Mouse (Mus musculus) embryo, embryonic 9.5 days (tissue): ENCODE measurements around the gene Gnmt.
A peak's percentile ranks its signal among the peaks of the same experiment; 100 is the strongest.

Experiments
- DNase-seq: peaks from one replicate; pipeline ENCODE4 v3.0.0-alpha.2; 2017; ENCODE audit errors: extremely low spot score

Gnmt gene

DNA sequence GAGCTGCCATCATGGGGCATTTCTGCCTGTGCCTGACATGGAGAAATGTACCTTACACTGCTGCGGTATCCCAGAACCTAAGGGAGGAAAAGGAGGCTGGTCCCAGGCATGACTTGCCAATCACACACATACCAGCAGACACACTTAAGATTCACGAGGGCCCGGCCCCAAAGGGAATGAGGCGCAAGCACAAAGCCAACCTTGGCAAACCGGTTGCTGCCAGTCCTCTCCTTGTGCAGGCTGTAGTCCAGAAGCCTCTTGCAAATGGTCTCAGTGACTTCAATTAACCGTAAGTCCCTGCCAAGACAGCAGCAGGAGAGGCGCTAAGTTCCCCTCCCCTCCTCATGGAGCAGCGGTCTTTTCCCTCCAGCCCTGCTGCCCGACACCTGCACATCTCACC is 14.0 kb upstream of the Gnmt start:
- no peak for DNase-seq

DNA sequence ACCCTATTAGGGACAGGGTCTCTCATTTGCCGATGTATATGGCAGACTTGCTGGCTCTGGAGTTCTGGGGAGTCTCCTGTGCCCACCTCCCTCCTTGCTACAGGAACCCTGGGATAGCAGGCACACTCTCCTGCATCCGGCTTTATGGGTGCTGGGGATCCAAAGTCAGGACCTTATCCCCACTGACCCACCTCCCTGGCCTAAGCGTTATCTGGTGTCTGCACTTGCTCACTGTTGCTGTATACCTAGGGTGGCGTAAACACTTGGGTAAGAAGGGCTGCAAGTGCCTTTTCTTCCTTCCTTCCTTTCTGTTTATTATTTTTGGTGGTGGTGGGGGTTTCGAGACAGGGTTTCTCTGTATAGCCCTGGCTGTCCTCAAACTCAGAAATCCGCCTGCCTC is 12.3 kb upstream of the Gnmt start:
- no peak for DNase-seq

DNA sequence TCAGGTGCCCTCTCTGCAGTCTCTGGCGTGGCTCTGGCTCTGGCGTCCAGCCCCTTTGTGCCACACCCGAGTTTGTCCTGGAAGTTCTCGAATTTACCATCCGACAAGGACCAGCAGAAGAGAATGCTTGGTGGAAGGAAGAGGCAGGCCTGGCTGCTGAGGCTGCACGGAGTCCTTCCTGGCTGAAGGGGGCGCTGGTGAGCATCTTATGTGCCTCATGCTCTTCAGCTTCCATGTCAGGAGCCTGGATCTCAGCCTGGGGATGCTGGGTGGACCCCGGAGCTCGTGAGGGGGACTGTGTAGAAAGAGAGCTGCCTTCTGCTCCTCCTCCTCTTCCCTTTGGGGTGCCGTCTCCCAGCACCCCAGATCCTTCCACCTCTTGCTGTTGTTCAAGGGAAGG is 7.2 kb upstream of the Gnmt start:
- DNase-seq: no peak

DNA sequence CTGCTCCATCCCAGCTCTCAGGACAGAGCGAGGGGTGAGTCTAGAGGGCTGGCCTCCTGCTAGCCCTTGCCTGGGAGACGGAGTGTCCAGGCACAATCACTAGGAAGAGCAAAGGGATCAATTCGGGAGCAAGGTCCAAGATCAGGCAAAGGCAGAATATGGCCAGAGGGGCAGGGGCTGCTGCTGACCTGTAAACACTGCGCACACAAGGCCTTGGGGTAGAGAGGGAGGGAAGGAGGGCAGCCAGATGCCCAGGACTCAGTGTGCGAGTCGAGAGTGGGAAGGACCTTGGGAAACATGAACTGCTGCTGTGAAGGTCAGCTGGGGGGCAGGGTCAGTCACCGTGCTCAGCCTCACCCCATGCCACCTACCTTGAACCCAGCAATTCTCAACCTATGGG is 6.3 kb upstream of the Gnmt start:
- no peak for DNase-seq

DNA sequence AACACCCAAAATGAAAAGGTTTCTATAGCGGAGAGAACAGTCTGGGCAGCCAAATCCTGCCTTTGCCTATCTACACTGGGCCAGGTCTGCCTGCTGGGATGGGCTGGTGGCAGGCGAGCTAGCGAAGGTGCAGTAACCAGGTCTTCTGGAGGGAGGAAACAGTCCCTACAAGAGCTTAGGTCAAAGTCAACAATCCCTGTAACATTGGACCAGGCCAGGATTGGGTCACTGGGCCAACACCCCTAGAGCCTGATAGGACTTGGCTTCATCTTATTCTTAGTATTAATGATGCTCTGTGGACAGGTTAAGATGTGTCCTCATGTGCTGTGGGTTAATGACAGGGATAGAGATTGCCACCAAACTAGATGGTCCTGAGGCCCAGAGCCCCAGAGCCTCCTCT is 5.1 kb upstream of the Gnmt start:
- DNase-seq: no peak

DNA sequence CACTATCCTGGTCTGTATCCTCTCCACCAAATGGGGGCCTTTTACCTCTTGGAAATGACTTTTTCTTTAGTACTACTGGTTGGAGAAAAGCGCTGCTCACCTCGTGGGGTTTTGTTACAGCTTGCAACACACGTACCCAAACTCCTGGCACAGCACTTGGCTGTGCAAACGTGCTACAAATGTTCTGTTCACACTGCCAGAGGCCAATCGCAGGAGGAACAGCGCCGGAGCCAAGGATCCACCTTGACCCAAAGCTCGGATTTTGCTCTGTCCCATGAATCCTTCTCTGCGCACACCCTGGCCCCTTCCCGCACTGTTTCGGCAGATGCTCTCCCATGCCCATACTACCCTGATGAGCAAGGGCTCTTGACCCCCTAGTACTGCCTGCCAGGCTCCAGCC is 472 bp downstream of the Gnmt start:
- no peak for DNase-seq

DNA sequence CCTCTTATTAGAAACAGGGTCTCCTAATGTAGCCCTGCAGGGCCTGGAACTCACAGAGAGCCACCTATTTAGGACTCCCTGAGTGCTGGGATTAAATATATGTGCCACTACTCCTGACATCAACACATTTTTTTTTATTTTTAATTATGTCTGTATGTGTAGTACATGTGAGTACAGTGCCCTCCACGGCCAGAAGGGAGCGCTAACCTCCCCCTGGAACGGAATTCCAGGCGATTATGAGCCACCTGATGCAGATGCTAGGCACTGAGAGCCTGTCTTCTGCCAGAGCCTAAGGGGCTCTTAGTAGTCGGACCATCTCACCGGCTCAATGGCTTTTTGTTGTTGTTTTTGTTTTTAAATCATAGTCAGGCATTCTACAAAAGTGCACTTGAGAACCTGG is 947 bp downstream of the Gnmt start:
- DNase-seq: no peak

DNA sequence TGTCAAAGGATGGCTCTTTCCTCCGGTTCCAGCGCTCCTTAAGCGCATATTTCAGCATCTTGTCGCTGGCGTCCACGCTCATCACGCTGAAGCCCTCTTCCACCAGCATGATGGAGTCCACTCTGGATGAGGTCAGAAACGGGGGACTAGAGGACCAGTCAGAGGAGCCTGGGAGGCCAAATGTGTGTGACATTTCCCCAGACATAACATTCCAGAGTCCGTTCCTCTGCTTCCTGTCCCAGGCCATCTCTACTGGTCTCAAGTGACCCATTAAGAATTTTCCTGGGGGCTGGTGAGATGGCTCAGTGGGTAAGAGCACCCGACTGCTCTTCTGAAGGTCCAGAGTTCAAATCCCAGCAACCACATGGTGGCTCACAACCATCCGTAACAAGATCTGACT is 1.7 kb downstream of the Gnmt start:
- no peak for DNase-seq

DNA sequence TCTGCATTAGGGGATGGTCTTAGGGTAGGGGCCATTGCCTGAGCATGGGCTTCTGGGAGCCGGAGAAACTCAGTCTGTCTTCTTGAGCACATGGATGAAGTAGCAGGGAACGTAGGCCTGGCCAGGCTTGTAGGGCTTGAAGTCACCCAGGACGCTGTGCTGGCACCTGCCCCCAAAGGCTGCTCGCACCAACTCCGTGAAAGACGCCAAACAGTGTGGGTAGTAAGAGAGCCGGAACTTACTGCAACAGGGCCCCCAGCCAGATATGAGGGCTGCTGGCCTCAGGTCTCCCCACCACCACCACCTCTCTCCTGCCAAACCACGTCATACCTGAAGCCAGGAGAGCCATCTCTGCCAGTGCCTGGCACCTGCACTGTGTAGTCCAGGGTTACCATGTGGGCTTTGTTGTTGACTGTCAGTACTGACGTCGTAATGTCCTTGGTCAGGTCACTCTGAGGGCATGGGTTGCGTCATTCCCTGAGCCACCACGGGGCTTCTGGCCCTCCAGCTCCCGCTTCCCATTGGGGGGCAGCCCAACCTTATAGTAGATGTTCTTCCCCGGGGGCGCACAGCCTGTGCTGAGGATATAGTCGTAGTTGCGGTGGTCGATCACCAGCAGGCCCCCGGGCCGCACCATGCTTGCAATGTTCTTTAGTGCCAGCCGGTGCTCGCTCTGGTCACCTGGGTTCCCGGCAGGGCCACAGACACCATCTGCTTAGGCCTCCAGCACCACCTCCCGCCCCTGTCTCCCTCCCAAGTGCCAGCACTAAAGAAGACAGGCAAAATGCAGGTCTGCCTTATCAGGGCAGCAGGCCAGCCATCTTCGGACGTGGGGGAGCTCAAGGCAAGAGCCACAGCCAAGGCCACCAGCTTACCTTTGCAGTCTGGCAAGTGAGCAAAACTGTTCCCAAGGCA is 3.0 kb downstream of the Gnmt start:
- no peak for DNase-seq

DNA sequence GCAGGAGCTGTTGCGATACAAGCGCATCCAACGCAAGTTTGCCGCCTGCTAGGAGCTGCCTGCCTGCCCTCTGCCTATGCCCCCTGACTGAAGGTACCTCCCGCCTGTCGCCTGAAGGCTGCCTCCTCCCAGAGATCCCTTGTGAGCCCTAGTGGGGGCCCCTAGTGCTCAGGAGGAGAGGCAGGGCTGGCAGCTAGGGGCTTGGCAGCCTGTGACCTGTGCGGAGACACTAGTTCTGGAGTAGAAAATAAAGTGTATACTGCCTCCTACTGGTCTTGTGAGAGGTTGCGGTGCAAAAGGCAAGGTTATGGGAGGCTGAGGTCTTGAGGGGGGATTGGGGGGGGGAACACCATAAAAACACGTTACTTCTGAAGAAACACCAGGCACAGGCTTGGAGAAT is 3.7 kb downstream of the Gnmt start:
- DNase-seq: peak; percentile 51

DNA sequence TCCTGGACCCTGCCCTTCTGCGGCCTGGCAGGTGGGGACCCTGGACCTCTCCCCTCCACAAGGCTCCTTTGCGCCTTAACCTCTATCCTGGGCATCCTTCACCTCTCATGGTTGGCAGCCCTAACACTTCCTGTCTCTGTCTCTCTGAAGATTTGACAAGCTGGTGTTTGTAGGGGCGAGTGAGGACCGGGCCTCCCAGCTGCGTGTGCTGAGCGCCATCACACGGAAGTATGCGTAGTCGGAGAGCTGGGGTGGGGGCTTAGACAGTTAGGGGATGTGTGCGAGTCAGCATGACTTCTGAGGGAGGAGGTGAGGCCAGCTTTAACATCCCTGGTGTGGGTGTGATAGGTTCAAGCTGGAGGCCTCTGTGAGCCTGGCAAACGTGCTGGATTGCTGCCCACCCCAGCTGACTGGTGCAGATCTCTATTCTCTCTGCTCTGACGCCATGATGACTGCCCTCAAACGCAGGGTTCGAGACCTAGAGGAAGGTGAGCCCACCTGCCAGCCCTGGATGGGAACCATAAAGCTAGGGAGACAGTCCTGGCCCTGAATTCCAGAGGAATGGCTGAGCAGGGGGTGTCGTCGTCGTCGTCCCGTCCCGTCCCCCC is 4.4 kb downstream of the Gnmt start:
- no peak for DNase-seq

DNA sequence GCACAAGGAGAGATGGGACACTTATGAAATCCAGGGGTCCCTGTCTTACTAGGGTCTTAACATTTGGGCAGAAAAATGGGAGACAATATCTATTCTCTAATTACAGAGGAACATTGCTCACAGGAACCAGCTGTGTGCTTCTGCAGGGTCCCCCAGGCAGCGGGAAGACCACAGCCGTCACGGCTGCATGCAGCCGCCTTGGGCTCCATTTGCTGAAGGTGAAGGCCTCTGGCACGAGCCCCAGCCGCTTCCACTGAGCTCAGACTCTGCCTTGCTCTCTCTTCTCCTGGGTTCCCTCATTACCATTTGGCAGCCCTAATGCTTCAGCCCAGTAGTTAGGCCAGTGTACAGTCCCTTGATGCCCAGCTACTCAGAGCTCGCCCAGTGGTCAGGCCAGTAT is 7.9 kb downstream of the Gnmt start:
- no peak for DNase-seq

DNA sequence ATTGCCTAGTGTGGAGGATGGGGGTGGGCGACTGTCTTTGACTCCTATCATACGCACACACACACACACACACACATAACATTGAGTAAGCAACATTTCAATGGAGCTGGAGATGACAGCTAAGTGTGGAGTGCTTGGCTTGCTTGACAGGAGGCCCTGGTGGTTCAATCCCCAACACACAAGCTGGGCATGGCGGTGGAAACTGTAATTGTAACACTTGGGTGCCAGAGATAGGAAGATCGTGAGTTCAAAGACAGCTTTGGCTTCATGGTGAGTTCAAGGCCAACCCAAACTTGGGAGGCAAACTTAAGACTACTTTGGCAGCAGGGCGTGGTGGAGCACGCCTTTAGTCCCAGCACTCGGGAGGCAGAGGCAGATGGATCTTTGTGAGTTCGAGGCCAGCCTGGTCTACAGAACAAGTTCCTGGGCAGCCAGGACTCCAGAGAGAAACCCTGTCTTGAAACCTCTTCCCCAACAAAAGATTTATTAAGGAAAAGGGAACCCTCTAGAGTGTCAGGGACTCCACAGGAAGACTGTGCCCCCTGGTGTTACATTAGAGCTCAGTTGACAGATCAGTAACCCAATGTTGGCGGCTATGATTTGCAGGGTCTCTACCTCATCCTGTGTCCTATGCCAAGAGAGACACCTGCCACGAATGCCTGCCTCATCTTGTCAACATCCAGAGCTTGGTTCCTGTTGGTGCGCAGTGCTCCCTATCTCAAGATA is 14.0 kb downstream of the Gnmt start:
- no peak for DNase-seq

DNA sequence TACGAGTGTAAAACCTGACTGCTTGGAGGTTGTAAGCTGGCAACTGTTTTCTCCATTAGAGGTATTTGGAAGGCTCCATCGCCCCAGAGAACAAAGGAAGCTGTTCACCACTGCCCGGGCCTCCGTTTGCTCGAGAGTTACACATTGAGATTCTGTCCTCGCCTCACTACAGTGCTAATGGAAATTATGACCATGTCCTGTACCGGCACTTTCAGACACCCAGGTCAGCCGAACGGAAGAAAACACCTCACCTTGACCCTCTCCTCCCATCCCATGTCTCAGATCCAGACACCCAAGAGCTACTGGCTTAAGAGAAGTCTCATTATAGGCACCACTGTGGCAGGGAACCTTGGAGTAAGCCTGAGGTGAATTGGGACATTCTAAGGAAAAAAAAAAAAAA is 15.1 kb downstream of the Gnmt start:
- no peak for DNase-seq

DNA sequence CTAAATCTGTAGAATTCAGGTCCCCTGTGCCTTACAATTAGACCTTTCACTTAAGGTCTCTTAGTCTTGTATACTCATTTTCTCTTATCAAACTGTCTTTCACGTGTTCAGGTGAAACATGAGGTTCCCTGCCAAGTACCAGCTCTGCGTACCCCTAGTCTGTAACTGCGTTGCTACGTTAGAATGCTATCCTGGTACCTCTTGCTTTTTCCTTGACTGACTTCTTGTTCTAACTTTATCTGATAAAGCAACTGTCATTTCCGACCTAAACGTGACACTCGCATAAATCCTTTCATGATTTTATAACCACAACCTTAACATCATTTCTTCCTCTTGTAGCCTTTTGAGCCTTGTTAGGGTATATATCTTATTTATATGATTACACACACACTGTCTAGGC is 16.5 kb downstream of the Gnmt start:
- no peak for DNase-seq

DNA sequence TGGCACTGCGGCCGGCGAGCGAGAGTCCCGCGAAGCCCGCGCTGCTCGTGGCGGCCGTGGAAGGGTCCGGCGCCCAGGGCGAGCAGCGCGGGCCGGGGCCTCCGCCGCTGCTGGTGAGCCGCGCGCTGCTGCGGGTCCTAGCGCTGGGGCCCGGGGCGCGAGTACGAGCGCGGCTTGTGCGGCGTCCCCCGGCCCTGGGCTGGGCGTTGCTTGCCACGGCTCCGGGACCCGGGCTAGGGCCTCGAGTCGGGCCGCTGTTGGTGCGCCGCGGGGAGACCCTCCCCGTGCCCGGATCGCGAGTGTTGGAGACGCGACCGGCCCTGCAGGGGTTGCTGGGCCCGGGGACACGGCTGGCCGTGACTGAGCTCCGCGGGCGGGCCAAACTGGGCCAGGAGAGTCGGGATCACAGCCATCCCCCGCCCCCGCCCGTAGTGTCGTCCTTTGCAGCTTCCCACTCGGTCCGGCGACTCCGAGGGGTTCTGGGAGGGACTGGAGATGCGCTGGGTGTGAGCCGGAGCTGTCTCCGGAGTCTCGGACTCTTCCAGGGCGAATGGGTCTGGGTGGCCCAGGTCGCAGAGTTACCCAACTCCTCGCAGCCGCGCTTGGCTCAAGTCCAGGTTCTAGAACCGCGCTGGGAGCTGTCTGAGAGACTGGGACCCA is 17.2 kb downstream of the Gnmt start:
- DNase-seq: no peak

DNA sequence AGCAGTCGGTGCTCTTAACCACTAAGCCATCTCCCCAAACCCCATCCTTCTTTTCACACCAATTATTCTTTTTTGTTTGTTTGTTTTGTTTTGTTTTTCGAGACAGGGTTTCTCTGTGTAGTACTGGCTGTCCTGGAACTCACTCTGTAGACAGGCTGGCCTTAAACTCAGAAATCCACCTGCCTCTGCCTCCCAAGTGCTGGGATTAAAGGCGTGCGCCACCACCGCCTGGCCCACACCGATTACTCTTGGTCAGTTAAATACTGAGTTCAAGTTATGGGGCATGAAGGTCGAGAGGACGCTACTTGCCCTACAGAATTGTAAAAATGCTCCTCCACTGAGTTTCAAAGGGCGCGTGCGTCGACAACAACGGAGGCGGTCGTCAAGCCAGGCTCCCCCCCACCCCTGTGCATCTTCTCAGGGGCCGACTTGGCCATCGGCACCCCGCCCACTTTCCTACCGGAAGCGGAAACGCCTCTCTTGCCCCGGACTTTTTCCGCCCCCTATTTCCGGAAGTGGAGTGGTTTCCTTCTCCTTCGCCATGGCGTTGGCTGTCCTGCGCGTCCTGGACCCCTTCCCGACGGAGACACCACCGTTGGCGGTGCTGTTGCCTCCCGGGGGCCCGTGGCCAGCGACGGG is 17.9 kb downstream of the Gnmt start, which contains the start of gene Pex6:
TSS of gene Pex6 (plus strand) at position 505 of the 639 bp plus-strand sequence.
- peak; percentile 92 for DNase-seq

DNA sequence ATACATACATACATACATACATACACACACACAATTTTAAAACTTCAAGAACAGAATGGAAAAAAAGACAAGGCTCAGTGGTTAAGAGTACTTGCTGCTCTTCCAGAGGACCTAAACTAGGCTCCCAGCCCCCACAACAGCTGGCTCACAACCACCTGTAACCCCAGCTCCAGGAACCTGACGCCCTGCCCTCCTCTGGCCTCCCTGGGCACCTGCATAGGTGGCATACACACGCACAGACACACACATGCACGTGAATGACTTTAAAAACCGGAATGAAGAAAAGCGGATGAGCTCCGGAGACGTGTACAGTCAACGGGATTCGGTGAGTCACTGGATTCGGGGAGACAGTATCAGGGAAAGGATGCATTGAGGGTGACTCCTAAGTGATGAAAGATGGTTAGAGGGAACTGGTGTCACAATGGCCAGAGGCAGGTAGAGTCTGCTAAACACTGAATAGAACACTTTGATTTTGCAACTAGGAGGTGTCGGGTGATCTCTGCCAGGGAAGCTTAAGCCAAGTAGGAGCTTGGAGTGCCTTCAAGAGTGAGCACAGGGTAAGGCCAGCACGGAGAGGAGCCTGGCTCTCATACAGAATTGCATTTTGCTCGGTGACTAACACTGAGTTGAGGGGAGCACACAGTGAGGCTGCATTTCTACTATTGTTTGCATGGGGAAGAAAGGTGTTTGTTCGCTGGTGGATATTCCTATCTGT is 22.4 kb downstream of the Gnmt start:
- DNase-seq: no peak

DNA sequence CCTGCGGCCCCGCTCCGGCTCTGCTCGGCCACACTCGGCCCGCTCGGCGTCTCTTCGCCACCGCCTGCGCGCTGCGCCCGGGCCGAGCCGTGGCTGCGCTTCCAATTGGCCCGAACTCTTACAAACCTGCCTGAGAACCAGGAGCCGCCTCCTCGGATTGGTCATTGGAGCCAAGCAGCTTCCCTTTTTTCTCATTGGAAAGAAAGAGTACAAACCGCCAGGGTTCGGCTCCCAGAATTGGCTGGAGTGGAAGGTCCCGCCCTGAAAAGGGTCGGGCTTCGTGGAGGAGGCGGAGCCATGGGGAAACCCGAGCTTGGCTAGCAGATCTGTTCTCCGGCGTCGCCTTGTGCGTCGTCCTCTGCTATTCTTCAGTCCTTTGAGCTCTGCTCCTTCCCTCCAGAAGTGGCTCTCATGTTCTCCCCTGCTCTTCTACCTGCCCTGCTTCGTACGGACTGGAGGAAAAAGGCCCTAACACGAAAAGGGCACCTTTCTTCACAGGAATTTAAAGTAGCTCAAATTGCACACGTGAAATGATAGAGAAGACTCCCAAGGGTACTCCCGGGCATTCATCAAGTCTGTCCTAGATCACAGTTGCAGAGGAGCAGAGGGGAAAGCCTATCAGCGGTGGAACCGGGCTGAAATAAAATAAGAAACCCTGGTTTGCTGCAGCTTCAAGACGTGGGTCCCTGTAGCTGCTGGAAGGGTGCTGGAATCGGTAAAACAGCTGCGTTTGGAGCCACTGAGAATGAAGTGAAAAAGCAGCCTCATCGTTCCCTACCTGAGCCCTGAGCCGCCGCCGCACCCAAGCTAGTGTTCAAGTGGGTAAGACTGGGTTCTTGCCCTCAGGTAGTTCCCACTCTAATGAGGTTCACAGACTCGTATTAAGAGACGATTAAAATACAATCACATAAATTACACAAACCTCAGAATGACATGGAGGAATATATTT is 23.8 kb downstream of the Gnmt start, which contains the start of gene Ppp2r5d:
TSS of gene Ppp2r5d (minus strand) at position 225 of the 949 bp plus-strand sequence.
- peak; percentile 97 for DNase-seq
